Mouse (Mus musculus): ENCODE data around the gene Gm906. TPM values are rescaled to one million over a fixed set of nuclear protein-coding genes. Genes with fewer than 3 reads are reported as not detected.
"Not testable (repeated sequence)": the region's sequence is repeated elsewhere in the genome, so short reads cannot be mapped to it uniquely, and the experiment has no call there.

Gene Gm906
- not detected in 2 replicates for polyA plus RNA-seq (2016; fragmentation: Nextera tagmentation; extraction: Ambion mirVana)

- WGBS = 77% methylated on average over 3 of the region's 3 CpGs
- not testable (repeated sequence) for H3K4me2 ChIP-seq (replicated peaks); H3K9me3 ChIP-seq (replicated peaks)
Measured at GRCm38 (mm10) chr13:50250208-50250607, at the start of gene Gm906. Gm906 (minus strand) TSS chr13:50250308.

DNA sequence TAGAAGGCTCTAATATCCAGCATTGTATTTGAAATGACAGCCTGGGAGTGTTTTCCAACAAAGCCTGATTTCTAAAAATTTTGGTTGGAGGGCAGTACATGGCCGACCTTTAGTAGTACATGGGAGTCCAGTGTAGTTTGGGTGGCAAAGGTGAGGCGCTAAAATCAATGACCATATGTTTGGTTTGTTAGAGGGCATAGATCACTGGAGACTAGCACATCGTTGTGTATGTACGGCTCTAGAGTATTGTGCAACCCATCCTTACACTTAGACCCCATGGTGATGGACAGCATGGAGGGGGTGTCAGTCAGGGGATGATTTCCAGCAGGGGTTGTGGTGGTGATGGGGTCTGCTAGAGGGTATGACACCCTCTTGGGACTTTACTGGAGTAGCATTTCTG lies 33.2 kb upstream of the Gm906 start:
- H3K4me1 ChIP-seq; H3K27me3 ChIP-seq; H3K27ac ChIP-seq; H3K9me3 ChIP-seq (replicated peaks); H3K36me3 ChIP-seq; H3K4me3 ChIP-seq; H3K4me2 ChIP-seq (replicated peaks); ATAC-seq (ENCODE audit: low FRiP score); H3K9ac ChIP-seq: not testable (repeated sequence)
- WGBS = 87% methylated on average over 2 of the region's 4 CpGs

More at GRCm38 (mm10) chr13:50250208-50250607, at the start of gene Gm906:
- not testable (repeated sequence) for H3K4me3 ChIP-seq; ATAC-seq (ENCODE audit: low FRiP score); H3K27me3 ChIP-seq; H3K9ac ChIP-seq; H3K4me1 ChIP-seq; H3K27ac ChIP-seq; H3K36me3 ChIP-seq

GRCm38 (mm10) chr13:50236487-50236886 lies 13.6 kb downstream of the Gm906 start:
- ATAC-seq (ENCODE audit: low FRiP score) = no peak
- Histone ChIP-seq H3K27me3 (no peaks in the 10 kb centered on the region), H3K36me3 (no peaks in the 10 kb centered on the region), H3K9me3 (replicated peaks) (no peaks in the 10 kb centered on the region), H3K27ac (no peak overlapping the region), H3K4me3 (no peak overlapping the region), H3K4me2 (replicated peaks) (no peak overlapping the region), H3K9ac (no peak overlapping the region), H3K4me1 (no peaks in the 10 kb centered on the region)
- WGBS = 86% methylated on average over 3 of the region's 3 CpGs

GRCm38 (mm10) chr13:50211842-50212241 lies 38.3 kb downstream of the Gm906 start:
- not testable (repeated sequence) for H3K36me3 ChIP-seq; H3K4me1 ChIP-seq; H3K9ac ChIP-seq; H3K9me3 ChIP-seq (replicated peaks); H3K4me3 ChIP-seq; ATAC-seq (ENCODE audit: low FRiP score); H3K27ac ChIP-seq; H3K4me2 ChIP-seq (replicated peaks); H3K27me3 ChIP-seq
- WGBS = 0% methylated on average over 1 of the region's 1 CpGs

- not testable (repeated sequence) for H3K4me1 ChIP-seq; H3K4me3 ChIP-seq; H3K27me3 ChIP-seq; H3K27ac ChIP-seq; H3K4me2 ChIP-seq (replicated peaks); H3K9me3 ChIP-seq (replicated peaks); H3K36me3 ChIP-seq; ATAC-seq (ENCODE audit: low FRiP score); H3K9ac ChIP-seq
Measured at GRCm38 (mm10) chr13:50210191-50210590, 39.9 kb downstream of the Gm906 start.

DNA sequence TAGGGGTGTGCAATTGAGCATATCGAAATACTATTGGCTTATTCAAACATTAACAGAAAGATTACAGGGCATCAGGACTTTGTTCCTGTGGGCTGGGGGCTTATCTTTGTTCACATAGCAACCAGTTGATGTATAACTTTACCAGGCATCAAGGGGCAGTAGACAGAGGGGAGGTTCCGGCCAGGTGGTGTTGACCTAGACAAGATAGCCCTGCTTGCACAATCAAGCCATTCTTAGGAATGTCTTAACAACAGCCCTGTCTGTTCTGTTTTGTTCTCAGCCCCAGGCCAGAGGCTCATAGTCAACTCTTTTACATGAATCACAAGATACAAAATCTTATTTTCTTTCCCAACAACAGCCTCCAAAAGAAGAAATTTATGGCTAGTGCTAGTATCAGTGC lies 40.5 kb downstream of the Gm906 start:
- not testable (repeated sequence) for H3K4me3 ChIP-seq; H3K36me3 ChIP-seq; ATAC-seq (ENCODE audit: low FRiP score); H3K9me3 ChIP-seq (replicated peaks); H3K4me2 ChIP-seq (replicated peaks); H3K27me3 ChIP-seq; H3K9ac ChIP-seq; H3K27ac ChIP-seq; H3K4me1 ChIP-seq
- WGBS = 92% methylated on average over 2 of the region's 2 CpGs

- Histone ChIP-seq H3K36me3 (no peaks in the 10 kb centered on the region), H3K27me3 (no peaks in the 10 kb centered on the region), H3K27ac (no peak overlapping the region), H3K9me3 (replicated peaks) (no peaks in the 10 kb centered on the region), H3K4me3 (no peak overlapping the region), H3K9ac (no peak overlapping the region), H3K4me1 (no peaks in the 10 kb centered on the region), H3K4me2 (replicated peaks) (no peak overlapping the region)
- ATAC-seq (ENCODE audit: low FRiP score) = no peak
- WGBS = 89% methylated on average over 12 of the region's 12 CpGs
Measured at GRCm38 (mm10) chr13:50207966-50208365, 42.1 kb downstream of the Gm906 start.

GRCm38 (mm10) chr13:50196831-50197230 lies 53.3 kb downstream of the Gm906 start:
- H3K4me3 ChIP-seq; H3K36me3 ChIP-seq; H3K9ac ChIP-seq; H3K27me3 ChIP-seq; H3K9me3 ChIP-seq (replicated peaks); H3K4me2 ChIP-seq (replicated peaks); H3K27ac ChIP-seq; H3K4me1 ChIP-seq; ATAC-seq (ENCODE audit: low FRiP score): not testable (repeated sequence)

Small RNAs within 50 kb of the gene (microRNA-seq; reads per million reads assigned to microRNA genes)
- not detected for gene Gm24017

Other genes starting within 250 kb of the Gm906 start
- 39.6 and 42.5 TPM in 2 replicates for gene Fbxw17, start 167.6 kb upstream of the Gm906 start, polyA plus RNA-seq (2016; fragmentation: Nextera tagmentation; extraction: Ambion mirVana)
- gene Gm47429, start 193.6 kb upstream of the Gm906 start, polyA plus RNA-seq (2016; fragmentation: Nextera tagmentation; extraction: Ambion mirVana) = not detected in 2 replicates
- not detected in 2 replicates for gene Nutm2, start 217.0 kb upstream of the Gm906 start, polyA plus RNA-seq (2016; fragmentation: Nextera tagmentation; extraction: Ambion mirVana)

All from hindbrain, embryonic 12.5 days (tissue).